Mouse (Mus musculus) right cerebral cortex, adult 18-20 months (tissue): ENCODE measurements at regions not wholly inside any gene's neighbourhood (a gene's known extent, or its start where the extent isn't known, plus 50 kb on each side); places are given as distances from the start of the nearest gene placed in this dataset.

Experiments used
- DNase-seq: peaks from one replicate; pipeline ENCODE4 v3.0.0; 2022; ENCODE audit warnings: mixed read lengths

DNA sequence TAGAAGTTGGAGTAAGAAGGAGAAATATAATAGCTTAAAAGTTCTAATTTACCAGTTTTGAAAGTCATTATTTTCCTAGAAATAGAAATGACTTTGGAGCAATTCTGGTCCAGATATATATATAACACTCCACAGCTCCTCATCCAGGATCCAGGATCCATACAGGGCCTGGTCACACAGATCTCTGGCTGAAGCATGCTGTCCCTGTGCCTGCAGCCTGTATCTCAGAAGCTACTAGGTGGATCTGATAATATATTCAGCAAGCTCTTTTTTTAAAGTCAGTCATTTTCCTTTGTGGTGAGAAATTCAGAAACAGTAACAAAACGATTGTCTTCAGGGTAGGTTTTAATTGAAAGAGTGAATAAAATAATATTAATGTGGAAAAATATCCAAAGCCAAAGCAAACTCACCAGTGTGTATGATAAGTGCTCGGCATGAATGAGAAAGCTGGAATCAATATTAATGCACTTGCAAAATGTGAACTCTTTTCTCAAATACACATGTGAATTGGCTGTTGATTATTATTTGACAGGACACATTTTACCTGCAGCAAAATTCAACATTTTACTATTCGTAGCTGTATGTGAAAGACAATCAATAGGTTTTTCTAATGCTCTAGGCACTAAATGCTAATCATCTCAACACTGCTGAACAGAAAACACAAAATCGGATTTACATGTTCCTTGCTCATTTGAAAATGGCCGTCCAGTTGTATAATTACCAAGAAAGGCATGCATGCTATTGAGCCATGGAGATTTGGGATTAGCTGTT, 288.1 kb upstream of the Cxadr start:
- DNase-seq: no peak

DNA sequence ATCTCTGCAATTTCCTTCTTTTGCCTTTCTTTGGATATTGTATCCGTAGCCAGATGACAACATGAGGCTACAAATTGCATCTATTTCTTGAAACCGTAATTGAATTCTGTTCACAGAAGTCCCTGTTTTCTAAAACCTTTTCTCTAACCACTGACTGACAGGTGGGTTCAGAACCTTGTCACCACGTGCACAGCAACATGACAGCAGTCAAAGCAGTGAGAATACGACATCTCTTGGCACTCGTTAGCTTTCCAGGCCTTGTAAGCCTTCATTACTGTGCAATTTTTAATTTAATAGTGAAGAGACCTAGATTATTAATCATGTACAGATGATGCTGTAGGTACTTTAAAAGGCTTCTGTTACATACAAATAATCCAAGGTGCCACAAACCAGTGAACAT, 297.3 kb upstream of the Cxadr start:
- DNase-seq: no peak

DNA sequence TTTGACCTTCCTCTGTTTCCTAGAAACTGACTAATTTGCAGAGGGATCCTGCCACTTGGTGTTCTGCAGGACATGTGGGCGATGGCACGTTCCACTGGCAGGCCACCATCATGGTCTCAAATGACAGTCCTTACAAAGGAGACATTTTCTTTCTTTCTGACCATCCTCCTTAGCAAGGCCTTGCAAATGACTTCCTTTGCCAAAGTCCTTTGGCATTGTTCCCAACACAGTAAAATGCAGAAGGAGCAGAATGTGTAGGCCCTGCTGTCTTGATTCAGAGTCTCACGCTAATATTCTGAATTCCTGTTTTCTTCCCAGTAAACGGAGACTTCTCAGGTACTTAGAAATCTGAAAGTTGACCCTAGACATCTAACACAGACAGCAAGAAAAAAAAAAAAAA, 308.3 kb upstream of the Cxadr start:
- DNase-seq: no peak

DNA sequence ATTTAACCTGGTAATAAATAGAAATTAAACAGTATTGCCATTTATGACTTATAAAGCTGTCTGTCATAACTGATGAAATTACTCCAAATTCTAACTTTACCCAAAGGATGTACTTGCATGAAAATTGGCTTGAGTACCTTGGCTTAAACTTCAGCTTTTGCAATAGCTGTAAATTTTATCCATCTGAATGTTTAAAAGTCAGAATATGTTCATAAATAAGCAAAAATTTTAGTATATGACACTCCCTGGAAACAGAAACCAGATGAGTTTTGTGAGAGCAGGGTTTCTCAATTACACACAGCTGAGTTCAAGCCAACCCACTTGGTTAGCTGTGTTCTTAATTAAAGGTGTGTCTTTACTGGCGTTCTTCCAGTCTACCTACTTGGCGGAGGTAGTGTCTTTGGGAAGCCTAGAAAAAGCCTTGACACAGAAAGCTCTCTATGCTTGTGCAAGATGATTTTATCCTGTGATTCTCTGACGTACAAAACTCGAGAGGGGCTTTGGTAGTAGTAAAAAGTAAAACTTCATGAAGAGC, 311.4 kb upstream of the Cxadr start:
- no peak for DNase-seq

DNA sequence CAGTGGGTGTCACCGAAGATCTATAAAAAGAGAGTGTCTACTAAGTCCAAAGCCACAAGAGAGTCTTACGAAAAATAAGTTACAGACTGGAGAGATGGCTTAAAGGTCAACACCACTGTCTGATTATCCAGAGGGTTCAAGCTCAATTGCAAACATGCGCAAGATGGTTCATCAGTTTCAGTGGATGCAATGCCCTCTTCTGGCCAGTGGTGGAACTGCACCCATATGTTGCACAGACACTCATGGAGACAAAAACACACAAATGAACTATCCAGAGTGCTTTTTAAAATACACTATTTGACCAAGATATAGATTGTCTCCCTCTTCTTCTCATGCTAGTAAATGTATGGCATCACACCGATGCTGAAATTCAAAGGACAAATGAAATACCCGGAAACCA, 312.1 kb upstream of the Cxadr start:
- DNase-seq: no peak

DNA sequence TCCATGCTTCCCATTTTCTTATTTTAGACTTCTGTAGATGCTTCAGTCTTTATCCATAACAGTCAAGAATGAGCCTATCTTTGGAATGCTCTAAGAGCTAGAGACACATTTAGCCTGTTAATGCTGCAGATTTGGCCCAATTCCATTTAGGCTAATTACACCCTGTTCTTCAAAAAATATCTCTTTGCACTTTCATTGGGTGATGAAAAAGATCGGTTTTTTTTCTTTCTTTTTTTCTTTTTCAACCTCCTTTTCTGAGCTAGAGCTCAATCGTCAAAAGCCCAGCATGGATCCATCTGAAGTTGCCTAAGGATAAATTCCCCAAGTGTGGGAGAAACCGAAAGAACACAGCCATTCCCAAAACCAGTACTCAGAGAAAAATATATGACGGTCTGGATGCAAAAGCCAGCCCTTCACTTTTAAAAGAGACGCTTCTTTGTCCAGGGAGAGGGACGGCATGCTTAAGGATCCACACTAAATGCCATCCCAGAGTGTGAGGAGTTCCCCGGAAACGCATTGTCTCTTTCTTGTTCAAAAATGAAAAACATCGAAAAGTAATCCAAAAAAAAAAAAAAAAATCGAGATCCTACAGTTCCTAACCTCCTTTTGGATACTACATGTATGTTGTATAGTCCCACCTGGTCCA, 314.3 kb upstream of the Cxadr start:
- DNase-seq: peak; percentile 2

DNA sequence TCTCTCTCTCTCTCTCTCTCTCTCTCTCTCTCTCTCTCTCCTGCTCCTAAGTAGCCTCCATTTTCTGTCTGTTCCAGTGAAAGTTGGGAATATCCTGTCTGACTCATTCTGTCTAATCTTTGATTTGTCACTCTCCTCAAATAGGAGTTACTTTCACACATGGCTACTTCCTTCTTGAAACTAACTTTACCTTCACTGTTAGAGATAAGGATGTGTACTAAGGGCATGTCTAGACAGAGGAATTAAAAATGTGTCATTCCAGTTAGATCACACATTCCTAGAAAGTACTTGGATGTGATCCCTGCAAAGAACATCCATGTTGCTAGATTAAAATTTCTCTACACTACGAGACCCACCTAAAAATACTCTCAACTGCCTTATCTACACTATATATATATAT, 346.9 kb upstream of the Gm11146 start:
- no peak for DNase-seq

DNA sequence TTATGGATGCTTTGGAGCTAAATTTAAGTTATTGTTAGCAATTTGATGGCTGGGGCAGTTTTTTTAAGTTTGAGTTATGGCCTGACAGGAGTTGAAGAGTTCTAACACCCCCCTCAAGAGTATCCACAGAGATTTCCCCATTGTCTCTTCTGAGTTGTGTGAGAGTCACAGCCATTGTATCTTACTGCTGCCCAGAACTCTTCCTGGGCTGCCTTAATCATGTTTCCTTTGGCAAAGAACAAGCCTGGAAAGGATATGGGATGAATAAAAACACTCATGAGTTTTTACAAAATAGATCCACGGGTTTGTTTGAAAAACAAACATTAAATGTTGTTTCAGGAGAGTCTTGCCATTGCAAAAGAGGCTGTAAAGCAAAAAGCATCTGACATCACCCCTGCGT, 343.5 kb upstream of the Gm11146 start:
- no peak for DNase-seq

DNA sequence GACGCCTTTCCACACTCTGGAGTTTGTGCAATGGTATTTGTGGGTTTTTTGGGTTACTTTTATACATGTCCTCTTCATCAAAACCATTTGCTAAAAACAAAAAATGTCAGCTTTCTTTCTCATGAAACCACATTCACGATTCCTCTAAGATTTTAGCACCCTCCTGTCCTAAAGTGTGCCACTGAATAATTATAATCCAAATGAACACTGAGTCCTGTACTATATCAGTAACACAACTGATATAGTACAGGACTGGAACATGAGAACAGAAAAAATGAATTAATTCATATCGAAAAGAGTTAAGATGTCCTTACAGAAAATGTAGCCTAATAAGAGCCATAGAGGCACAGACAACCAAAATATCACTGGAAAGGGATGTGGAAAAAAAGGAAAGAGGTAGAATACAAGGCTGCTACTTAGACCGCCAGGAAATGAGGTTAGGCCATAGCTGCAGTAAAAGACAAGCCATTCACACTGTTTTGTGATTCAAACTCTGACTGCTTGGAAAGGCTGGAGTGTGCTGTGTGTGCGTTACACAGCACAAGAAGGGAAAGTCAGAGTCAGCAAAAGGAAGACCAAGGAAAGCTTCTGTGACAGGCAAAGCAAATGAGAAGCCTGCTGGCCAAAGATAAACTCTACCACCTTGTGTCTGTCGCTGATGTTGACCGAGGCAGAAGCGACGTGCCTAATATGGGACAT, 329.3 kb upstream of the Gm11146 start:
- DNase-seq: no peak

DNA sequence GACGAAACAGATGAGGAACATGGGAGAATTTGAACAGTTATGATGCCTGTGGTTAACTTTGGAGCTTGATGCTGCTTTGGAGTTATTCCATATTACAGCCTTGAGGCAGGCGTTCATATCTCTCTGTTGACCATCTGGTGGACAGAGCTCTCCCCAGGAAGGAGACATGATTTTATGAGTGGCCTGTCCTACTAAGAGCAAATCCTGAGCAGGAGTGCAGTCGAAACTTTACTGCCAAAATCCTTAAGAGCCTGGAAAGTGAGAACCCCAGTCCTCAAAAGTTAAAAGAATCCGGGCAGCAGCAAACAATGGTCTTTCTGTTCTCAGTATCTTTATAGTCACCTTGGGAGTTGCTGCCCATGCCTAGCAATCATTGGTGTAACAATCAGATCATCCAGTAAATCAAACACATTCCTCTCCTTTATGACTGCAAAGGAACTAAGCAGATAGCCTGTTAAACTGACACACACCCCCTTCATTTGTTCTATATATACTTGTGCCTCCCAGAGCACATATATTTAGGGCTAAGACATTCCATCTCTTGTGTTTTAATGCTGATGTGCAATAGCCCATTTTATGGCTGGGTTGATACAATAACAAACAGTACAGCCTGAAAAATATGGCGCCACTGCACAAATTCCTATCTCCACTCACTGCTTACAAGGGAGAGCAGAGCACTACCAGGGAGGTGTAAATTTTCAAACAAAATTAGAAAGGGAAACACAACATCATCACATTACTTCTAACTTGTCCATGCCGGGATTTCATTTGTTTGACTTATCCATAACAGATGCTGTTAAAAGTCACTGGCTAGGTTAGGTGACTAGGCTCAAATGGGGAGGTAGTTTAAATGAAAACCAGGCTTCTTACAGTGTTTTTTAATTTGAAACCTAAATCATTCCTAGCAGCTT, 312.5 kb upstream of the Gm11146 start:
- DNase-seq: no peak

DNA sequence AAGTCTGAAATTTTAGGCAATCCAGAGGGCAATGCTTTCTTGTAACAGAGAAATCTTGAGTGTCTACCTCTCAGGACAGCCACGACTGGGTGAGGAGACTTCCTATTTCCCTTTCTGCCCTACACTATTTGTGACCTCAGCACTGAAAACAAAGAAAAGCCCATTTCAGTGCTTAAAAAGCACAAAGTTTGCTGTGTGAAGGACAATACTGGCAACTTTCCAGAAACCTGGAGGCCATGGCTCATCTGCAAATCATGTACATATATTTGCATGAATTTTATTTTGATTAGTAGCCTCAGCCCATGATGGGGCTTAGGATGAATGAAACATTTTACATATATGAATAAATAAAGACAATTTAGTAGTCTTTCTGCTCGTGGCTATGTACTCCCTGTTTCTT, 292.4 kb upstream of the Gm11146 start:
- DNase-seq: no peak

DNA sequence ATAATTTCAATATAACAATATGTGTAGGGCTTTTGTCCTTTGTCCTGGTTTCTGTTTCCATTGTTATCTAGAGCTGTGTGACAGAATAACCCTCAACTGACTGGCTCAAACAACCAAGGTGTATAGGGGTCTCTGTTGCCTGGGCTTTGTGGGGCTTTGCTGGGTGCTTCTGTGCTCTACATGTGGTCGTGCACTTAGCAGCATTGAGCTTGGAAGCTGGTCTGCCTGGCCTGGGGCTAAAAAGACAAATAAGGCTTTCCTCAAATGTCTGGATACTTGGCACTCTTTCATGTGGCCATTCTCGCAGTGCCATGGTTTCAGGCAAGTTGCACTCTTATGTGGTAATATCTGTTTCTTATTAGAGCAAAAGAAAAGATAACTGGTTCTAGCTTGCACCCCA, 291.8 kb upstream of the Gm11146 start:
- DNase-seq: no peak

DNA sequence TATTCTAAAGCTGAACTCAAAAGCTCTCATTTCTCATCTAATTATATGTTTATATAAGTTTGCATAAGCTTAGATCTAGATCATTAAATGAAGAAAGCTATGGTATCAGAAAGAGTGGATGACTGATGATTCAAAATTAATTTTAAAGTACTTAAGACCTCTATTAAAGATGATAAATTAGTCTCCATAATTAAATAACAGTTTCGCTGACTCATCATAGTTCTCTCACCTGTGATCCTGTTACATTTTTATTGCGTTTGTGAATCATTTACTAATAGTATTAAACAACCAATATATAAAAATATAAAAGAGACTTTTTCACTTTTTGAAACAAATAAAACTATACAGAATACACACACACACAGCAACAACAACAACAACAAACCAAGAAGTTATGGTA, 290.8 kb upstream of the Gm11146 start:
- DNase-seq: no peak

DNA sequence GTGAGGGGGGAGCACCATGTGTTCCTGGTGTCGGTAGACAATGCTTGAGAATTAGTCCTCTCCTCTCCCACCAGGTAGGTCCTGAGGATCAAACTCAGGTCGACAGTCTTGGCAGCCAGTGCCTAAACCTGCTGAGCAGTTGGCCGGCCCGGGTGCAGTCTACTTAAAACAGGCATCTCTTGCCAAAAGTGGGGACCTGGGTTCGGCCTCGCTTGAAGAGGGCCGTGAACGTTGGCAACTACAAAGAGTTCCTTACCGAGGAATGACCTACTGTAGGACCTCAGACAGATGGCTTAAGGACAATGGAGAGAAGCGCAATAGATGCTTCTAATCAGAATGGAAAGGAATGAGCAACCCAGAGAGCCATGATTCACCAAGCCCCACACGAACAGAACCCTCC, 287.5 kb upstream of the Gm11146 start:
- no peak for DNase-seq

DNA sequence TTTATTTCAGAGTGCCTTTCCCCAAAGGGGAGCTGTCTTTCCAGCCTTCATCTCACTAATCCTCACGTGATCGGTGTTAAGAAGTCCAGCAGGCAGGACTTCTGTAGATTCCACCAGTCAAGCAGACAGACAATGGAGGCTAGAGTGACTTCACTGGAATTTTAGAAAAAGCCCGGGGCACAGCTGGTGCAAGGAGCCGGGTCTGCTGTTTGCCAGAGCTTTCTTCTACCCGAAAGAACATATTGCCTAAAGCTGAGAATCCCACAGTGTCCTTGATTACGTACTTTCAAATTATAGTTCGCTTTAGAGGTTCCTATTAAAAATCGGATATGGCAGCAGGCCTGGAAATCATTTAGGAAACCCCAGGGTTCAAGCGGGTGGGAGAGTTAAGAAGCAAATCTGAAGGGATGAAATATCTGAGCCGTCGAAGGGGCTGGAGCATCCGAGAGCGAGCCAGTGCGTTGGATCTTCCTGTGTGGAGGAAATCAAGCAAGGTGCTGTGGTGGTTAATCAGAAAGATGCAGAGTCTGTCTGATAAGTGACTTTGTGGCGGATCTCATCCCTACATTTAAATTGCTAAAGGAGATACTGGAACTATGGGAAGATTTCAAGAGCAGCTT, 283.3 kb upstream of the Gm11146 start:
- no peak for DNase-seq

DNA sequence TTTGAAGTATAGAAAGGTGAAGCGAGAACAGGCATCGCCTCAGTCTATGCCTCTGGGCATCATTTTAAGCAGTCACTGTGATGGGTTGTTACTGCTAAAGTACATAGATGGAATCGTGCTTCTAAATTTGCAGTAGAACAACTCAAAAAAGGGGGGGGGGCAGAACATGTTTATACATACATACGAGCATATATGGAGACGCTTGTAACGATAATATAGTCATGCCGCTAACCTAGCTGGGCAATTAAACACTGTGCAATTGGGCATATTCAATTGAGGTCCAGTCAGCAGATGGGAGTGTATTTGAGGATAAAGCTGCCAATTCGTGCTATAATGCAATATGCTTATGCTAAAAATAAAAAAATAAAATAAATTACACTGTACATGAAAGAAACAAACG, 282.6 kb upstream of the Gm11146 start:
- no peak for DNase-seq

DNA sequence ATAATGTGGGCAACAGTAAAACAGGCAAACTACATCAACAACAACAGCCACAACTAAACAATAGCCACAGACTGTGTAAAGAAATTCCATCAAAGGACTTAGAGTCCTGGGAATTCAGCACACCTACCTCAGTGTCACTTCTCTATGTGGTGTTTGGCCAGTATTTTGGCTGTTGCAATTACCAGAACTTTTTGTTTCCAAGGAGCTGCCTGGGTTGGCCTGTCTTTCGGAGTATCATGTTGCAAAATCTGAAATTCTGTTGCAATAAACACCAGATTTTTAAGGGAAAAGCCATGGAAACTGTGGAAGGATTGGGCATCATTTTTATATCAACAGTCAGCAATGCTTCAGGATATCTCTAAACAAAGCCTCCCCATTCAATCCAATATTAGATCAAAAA, 275.1 kb upstream of the Gm11146 start:
- no peak for DNase-seq

DNA sequence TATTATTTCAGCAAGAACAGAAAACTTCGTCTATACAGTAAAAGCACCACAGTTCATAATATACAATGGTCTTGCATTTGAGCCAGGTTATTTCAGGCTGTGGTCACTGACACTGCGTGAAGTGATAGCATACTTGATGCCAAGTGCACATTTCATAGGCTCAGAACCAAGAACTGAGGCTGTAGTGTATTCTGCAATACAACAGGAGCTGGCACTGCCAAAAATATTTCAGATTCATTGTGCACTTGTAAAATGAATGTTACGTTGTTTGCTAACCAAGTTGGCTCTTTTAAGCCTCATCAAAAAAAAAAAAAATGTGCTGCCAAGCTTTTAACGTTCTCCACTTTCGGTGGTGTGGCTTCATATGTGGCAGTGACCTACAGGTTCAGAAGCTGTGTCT, 261.4 kb upstream of the Gm11146 start:
- no peak for DNase-seq

DNA sequence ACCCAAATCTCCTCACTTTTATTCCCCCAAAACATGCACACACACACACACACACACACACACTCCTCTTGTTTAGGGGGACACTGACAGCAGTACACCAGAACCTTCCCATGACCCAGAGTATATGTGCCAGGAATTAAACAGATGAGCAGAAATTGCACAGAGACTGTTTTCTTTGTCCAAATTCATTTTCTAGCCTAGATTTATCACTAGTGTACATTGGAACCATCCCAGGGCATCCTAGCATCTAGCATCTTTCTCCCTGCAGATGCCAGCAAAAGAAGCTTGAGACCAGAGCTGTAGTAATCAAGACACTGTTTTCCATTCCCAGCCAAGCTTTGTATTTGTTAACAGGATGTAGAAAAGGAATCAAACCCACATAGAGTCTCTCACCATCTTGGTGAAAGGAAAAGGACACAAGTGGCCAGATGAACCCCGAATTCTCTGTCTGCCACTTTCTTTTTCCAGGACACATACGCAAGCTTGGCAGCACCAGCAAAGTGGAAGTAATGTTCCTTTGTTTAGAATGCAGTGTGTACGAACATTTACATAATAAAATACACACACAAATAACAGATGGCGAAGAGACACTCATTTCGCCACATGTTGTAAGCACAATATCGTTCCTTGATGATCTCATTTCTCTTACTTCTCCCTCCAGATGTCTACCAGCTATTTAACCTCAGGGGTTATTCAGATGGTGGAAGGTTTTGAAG, 250.3 kb upstream of the Gm11146 start:
- DNase-seq: no peak

DNA sequence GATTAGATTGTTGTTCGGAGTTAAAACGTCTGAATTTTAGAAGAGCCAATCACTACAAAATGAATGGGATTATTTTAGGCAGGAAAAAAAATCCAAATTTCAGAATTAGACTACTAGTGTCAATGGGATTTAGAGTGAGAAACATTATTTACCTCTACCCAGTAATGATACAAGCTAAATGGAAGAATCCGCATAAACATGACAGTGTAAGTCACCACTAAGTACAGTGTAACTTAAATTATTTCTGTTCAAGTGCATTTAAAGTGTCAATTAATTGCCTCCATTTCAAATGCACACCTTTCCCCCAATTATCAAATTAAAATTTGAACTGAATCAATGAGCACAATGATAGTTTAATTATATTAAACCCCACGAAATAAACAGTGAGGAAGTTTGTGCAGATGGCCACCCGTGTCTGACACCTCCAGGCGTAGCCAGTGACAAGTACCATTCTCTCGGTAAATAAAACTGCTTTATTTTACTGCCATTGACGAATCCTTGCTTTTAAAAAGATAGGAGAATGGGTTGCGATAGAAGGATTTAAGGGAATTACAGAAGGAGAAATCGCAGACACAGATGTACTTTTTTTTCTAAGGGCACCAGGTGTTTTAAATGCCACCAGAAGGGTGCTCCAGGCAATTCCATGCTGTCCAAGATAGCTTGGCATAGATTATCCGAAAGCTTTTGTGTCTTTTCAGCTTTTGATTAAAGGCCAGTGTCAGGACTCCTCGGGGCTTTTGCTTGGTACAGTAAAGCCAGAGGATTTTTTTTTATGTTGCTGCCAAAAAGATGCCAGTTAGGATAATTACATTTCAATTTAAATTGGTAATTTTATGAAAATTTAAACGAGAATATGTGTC, 249.5 kb upstream of the Gm11146 start:
- DNase-seq: no peak

DNA sequence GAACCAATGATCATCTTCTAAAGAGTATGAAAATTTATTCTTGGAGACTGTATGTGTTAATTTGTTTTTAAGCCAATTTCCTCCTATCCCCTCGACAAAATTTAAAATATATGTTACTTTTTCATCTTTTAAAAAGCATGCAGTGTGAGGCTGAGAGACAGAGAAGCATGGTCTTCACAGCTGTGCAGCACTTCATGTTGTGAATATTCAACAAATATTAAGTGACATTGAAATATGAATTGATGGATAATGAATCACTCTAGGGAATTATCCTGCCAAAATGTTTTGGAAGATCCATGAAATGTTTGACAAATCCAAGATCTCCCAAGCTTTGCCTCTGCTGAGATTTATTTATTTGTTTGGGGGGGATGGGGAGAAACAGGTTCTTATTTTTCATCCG, 233.9 kb upstream of the Gm11146 start:
- no peak for DNase-seq
